Mouse (Mus musculus) liver, embryonic 14.5 days (tissue): ENCODE measurements around the gene Tnfaip3. TPM values are rescaled to one million over a fixed set of nuclear protein-coding genes. Genes with fewer than 3 reads are reported as not detected.
A peak's percentile ranks its signal among the peaks of the same experiment; 100 is the strongest.

Experiments used
- ATAC-seq: fragments of 200-750 bp; cut with Nextera tagmentation; 2 replicates; pipeline ENCODE4 v1.8.0; 2017; ENCODE audit warnings: moderate number of reproducible peaks, mild to moderate bottlenecking, moderate library complexity; ENCODE audit not compliant: insufficient read depth
- DNase-seq, 3 experiments: peaks; one replicate each; pipeline ENCODE4 v3.0.0-alpha.2; 2012 to 2013; ENCODE audit warnings: low read depth in 3 of 3, low spot score in 3 of 3
- H3K27ac ChIP-seq: fragments of 300-500 bp; sonication (generic); 2 replicates; pipeline ENCODE4 v1.5.1; 2014; ENCODE audit warnings: moderate library complexity, mild to moderate bottlenecking, control low read depth, inconsistent platforms
- H3K27me3 ChIP-seq: fragments of 300-500 bp; sonication (generic); 2 replicates; pipeline ENCODE4 v1.6.1; 2014; ENCODE audit warnings: mild to moderate bottlenecking, low read length, moderate library complexity; ENCODE audit not compliant: control insufficient read depth, insufficient read depth
- H3K36me3 ChIP-seq: fragments of 300-500 bp; sonication (generic); replicated peaks from 2 replicates; pipeline ENCODE4 v1.6.1; 2014; ENCODE audit warnings: low read depth; ENCODE audit not compliant: control insufficient read depth, insufficient read depth
- H3K4me1 ChIP-seq, 2 experiments: fragments of 200-500 bp in 1 of 2; fragments of 300-500 bp in 1 of 2; sonication (generic) in 1 of 2; replicated peaks; 2 replicates each; pipeline ENCODE4 v1.6.1; 2012 to 2014; ENCODE audit warnings: antibody characterized with exemption in 1 of 2, inconsistent platforms in 1 of 2, low read length in 1 of 2; ENCODE audit not compliant: control insufficient read depth in 2 of 2, insufficient read depth in 2 of 2
- H3K4me2 ChIP-seq: fragments of 300-500 bp; sonication (generic); 2 replicates; pipeline ENCODE4 v1.6.1; 2014; ENCODE audit warnings: low read depth, mild to moderate bottlenecking, control low read depth, moderate library complexity
- H3K4me3 ChIP-seq, 2 experiments: fragments of 200-500 bp in 1 of 2; fragments of 300-500 bp in 1 of 2; sonication (generic) in 1 of 2; 2 replicates each; pipeline ENCODE4 v1.5.1; 2012 to 2014; ENCODE audit warnings: low read depth in 2 of 2, low read length in 2 of 2, mild to moderate bottlenecking in 2 of 2, control low read depth in 1 of 2, inconsistent platforms in 1 of 2, moderate library complexity in 1 of 2; ENCODE audit not compliant: insufficient read depth in 1 of 2
- H3K9ac ChIP-seq: fragments of 300-500 bp; sonication (generic); replicated peaks from 2 replicates; pipeline ENCODE4 v1.6.1; 2014; ENCODE audit warnings: mild to moderate bottlenecking, control low read depth, moderate library complexity
- H3K9me3 ChIP-seq: fragments of 300-500 bp; sonication (generic); 2 replicates; pipeline ENCODE4 v1.6.1; 2016; ENCODE audit warnings: low read length, mixed read lengths; ENCODE audit not compliant: control insufficient read depth
- CTCF ChIP-seq: IDR thresholded peaks from 2 replicates; pipeline ENCODE4 v1.5.1; 2016; ENCODE audit warnings: antibody characterized with exemption, low read depth, control low read depth
- EP300 ChIP-seq: IDR thresholded peaks from 2 replicates; pipeline ENCODE4 v1.6.1; 2016; ENCODE audit warnings: antibody characterized with exemption, low read depth
- WGBS: fragments of 180-500 bp; shearing (Covaris S2); extraction: QIAGEN DNeasy Blood & Tissue Kit; methylation state at CpG from one replicate; pipeline ENCODE4 v1.1.7; 2014; ENCODE audit not compliant: insufficient replicate concordance; 5-methylcytosine and 5-hydroxymethylcytosine counted together
- polyA plus RNA-seq, 2 experiments: library from polyadenylated mRNA; depleted of rRNA in 1 of 2; stranded (reverse) in 1 of 2; unstranded in 1 of 2; fragments of >200 nt; fragmentation: Nextera tagmentation in 1 of 2; extraction: Ambion mirVana in 1 of 2; gene quantifications; 2 replicates each; pipeline versions ENCODE4 v1.2.1 to v1.2.3; 2012 to 2014

Gene Tnfaip3
- polyA plus RNA-seq, 2 experiments, result 0.77 to 1.1 TPM

GRCm38 (mm10) chr10:19016823-19017471 is 1.5 kb upstream of the Tnfaip3 start:
- DNase-seq, result no peak
- Histone ChIP-seq H3K9ac (no peak overlapping the region), H3K27ac (no peak overlapping the region), H3K4me2 (no peak overlapping the region), H3K27me3 (no peaks in the 10 kb centered on the region), H3K4me3 (no peak overlapping the region), H3K4me1 (peaks cover 0 to 5% of the 10 kb centered on the region in 2 experiments; a peak in 1 of 4 replicates), H3K9me3 (no peaks in the 10 kb centered on the region), H3K36me3 (no peaks in the 10 kb centered on the region)
- WGBS, result 34% methylated on average over 4 of the region's 4 CpGs
- no peak for TF ChIP-seq EP300
- no peak for TF ChIP-seq CTCF
- ATAC-seq, result no peak

GRCm38 (mm10) chr10:19014381-19015256 is 838 bp downstream of the Tnfaip3 start:
- ATAC-seq (no peak), DNase-seq (peak in 1 of 3 experiments; percentile 24)
- peaks cover 0 to 5% of the 10 kb centered on the region in 2 experiments; a peak in 1 of 4 replicates for H3K4me1 ChIP-seq
- peak overlapping the region; percentile 61 to 62 for H3K4me3 ChIP-seq
- H3K27me3 ChIP-seq, result no peaks in the 10 kb centered on the region
- H3K27ac ChIP-seq, result no peak overlapping the region
- WGBS, result under 1% methylated on average over 43 of the region's 43 CpGs
- peak overlapping the region; percentile 67 for H3K9ac ChIP-seq
- H3K4me2 ChIP-seq, result peak overlapping the region; percentile 83
- H3K36me3 ChIP-seq, result no peaks in the 10 kb centered on the region
- H3K9me3 ChIP-seq, result no peaks in the 10 kb centered on the region
- TF ChIP-seq EP300, result no peak
- TF ChIP-seq CTCF, result peak; percentile 41

- TF ChIP-seq CTCF (no peak), EP300 (no peak)
- H3K4me2 ChIP-seq, result no peak overlapping the region
- 53% methylated on average over 3 of the region's 3 CpGs for WGBS
- ATAC-seq (no peak), DNase-seq (peak in 1 of 3 experiments; percentile 17)
- H3K27me3 ChIP-seq, result no peaks in the 10 kb centered on the region
- no peaks in the 10 kb centered on the region for H3K36me3 ChIP-seq
- H3K27ac ChIP-seq, result no peak overlapping the region
- no peaks in the 10 kb centered on the region for H3K9me3 ChIP-seq
- H3K4me1 ChIP-seq, result peaks cover 0 to 9% of the 10 kb centered on the region in 2 experiments; a peak in 1 of 4 replicates
- H3K4me3 ChIP-seq, result no peak overlapping the region
- no peak overlapping the region for H3K9ac ChIP-seq
These were observed 2.1 kb downstream of the Tnfaip3 start for GRCm38 (mm10) chr10:19013351-19013750.

DNA sequence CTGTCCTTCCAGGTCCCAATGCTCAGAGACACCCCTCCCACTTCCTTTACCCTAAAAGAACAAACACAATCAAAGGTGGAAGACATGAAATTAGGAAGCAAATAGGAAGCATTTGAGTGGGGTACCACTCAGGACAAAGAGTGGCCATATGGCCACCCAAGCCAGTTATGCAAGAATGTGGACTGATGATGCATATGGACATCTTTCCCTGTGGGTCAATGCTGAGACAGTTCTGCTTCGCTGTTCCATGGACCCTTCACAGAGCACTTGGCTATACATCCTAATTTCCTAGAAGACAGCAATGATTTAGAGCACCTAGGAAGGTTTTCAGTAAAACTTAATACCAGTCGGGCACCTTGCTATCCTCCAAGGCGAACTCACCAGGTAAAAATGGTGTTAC is 2.8 kb downstream of the Tnfaip3 start:
- ATAC-seq, result no peak
- H3K27me3 ChIP-seq, result no peaks in the 10 kb centered on the region
- H3K4me3 ChIP-seq, result no peak overlapping the region
- no peak for TF ChIP-seq EP300
- no peak for TF ChIP-seq CTCF
- no peak overlapping the region for H3K4me2 ChIP-seq
- H3K9ac ChIP-seq, result no peak overlapping the region
- no peak for DNase-seq
- peaks cover 0 to 9% of the 10 kb centered on the region in 2 experiments; a peak in 1 of 4 replicates for H3K4me1 ChIP-seq
- 58% methylated on average over 3 of the region's 3 CpGs for WGBS
- H3K9me3 ChIP-seq, result no peaks in the 10 kb centered on the region
- no peaks in the 10 kb centered on the region for H3K36me3 ChIP-seq
- no peak overlapping the region for H3K27ac ChIP-seq

DNA sequence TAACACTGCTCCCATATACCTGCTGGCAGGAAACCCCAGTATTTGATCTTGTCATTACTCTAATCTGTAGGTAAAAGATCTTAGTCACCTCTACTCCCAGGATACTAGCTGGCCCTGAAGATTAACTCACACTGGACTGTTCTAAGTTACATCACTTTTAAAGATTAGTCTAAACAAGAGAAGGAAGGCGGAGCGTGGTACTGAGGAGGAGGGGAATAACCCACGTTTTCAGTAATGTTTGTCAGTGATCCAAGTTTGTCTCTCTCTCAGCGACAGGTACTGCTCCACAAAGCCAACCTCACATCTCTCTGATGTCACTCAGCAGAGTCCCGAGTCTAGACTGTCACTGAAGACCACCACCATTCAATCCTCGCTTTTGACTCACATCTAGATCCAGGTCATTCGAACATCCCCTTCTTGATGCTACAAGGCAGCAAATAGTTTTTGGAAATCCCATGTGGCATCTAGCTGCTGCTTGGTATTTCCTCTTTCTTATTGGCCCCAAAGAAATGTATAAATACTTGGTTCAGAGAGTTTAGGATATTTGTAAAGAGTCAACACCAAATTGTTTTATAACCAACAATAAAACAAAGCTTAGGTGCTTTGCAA is 3.5 kb downstream of the Tnfaip3 start:
- Histone ChIP-seq H3K27ac (no peak overlapping the region), H3K4me2 (no peak overlapping the region), H3K9ac (no peak overlapping the region), H3K27me3 (no peaks in the 10 kb centered on the region), H3K36me3 (no peaks in the 10 kb centered on the region), H3K4me1 (peaks cover 0 to 9% of the 10 kb centered on the region in 2 experiments; a peak in 1 of 4 replicates), H3K9me3 (no peaks in the 10 kb centered on the region), H3K4me3 (no peak overlapping the region)
- TF ChIP-seq EP300 (no peak), CTCF (no peak)
- 56% methylated on average over 7 of the region's 7 CpGs for WGBS
- DNase-seq (no peak), ATAC-seq (no peak)
